Mouse (Mus musculus): ENCODE measurements around the gene Unc45a.
"Not testable (repeated sequence)": the region's sequence is repeated elsewhere in the genome, so short reads cannot be mapped to it uniquely, and the experiment has no call there.

The Unc45a gene

DNA sequence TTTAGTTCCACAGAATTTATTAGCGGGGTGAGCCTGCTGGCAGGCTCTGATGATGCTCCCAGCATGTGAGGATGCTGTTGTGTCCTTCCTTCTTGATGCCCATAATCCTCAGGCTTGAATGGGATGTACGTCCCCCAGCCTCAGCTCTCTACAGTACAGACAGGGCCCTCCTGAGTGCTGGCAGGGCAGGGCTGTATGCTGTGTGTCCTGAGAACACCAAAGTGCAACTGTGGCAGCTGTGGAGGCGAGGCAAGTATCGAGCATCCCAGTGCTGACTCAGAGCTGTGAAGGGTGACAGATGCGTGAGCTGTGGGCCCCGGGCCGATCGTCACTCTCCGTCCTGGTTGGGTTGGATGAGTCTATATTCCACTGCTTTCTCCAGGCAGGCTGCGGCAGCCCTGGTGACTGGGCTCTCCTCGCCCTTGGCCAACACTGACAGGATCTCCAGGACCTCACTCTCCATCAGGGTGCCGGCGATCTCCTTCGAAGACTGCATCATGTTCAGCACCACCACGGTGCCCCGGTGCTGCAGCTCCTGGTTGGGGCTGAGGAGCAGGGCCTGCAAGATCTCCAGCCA is 15.4 kb downstream of the Unc45a start:
- no peak for DNase-seq (ENCODE audit: low read depth, low spot score)

DNA sequence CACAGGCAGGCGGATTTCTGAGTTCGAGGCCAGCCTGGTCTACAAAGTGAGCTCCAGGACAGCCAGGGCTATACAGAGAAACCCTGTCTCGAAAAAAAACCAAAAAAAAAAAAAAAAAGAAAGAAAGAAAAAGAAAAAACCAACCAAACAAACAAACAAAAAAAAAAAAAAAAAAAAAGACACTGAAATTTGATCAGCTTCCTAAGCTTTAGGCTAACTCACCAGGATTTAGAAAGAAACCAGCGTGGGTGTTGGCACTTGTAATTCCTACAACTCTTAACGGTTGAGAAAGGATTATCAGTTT is 16.0 kb downstream of the Unc45a start:
- not testable (repeated sequence) for DNase-seq (ENCODE audit: low read depth, low spot score)

DNA sequence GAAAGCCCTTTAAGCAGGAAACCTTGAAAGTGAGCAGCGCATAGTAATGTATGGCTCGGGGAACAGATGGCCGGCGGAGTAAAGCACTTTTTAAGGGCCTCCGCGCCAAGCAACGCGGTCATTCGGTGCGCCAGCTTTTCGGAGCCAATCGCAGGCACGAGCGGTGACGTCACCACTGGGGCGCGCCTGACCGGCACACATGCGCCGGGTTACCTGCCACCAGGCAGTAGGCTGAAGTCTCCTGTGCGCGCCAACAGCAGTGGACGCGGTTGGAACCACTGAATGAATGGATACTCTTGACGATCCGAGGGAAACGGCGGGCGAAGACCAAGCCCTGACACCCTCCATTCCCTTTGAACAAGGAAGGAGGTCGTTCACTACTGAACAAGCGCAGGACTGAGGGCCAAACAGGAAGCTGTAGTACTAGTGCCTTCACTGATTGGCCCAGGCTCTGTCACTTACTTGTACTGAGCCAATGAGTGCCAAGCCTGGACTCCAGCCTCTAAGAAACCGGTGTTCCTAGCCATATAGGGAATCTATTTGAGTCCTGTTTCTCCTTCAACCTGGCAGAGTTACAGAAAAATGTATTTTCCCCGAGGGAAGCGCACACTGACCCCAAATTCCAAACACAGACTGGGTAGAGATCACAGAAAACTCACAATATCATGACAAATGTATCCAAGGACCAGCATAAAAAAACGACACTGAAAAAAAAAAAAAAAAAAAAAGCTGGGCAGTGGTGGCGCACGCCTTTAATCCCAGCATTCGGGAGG is 16.6 kb downstream of the Unc45a start, which contains the start of gene Rccd1:
TSS of gene Rccd1 (minus strand) at position 412 of the 773 bp plus-strand sequence.
- peak; percentile 96 for DNase-seq (ENCODE audit: low read depth, low spot score)

DNA sequence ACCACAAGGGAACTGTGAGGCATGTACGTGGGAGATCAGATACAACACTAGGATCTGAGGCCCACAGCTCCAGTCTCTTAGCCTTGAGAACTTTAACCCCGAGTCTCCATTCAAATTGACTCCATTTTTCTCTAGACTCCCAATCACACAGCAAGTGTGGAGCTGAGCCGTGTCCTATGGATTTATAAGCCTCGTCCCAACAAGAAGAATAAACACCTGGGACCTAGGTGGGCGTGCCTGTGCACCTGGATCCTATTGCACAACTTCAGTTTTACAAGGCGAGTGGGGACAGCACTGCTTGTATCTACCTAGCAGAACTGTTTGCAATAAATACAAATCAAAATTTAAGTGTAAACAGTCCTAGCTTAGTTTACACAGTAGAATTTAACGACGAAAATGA is 17.5 kb downstream of the Unc45a start:
- DNase-seq (ENCODE audit: low read depth, low spot score), result no peak

DNA sequence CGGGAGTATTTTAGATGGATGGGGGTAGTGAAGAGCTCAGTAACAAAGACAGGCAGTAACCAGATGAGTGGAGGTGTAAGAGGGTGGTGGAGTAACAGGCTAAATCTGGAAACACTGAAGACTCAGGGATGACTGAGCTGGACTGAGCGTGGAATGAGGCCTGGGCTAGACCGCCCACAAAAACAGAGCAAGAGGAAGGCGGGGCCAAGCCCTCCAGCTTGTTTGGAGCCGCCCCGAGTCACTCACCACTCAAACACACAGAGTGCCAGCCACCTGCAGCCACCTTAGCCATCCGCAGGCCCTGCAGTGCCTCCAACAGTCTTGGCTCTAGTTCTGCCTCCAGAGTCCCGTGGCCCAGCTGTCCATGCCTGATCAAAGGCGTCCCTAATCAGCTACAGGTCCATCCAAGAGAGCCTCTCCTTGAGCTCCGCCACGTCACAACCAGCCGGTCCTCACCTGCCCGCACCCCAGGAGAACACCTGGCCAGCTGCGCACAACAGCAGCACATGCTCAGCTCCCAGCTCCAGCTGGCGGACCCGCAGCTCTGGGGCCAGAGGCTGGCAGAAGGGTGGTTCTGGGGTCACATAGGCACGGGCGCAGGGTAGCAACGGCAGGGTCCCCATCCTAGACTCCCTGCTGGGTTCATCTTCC is 20.8 kb downstream of the Unc45a start:
- DNase-seq (ENCODE audit: low read depth, low spot score), result peak; percentile 75

DNA sequence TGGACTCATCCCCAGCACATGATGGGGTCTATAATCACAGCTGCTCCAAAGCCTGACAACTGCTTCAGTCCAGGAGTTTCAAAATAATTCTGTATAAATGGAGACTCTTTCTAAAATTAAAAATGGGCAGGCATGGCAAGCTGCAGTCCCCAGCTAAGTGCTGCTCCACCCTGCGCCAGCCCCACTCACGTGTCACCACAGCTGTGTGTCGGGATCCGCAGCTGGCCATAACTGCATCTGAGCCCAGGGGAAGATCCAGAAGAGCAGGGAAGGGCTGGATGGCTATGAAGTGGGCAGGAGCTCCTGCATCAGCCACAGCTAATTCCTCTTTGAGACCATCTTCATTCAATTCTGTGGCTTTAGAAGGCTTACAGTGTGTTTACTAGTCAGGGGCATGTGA is 22.1 kb downstream of the Unc45a start:
- DNase-seq (ENCODE audit: low read depth, low spot score), result no peak

DNA sequence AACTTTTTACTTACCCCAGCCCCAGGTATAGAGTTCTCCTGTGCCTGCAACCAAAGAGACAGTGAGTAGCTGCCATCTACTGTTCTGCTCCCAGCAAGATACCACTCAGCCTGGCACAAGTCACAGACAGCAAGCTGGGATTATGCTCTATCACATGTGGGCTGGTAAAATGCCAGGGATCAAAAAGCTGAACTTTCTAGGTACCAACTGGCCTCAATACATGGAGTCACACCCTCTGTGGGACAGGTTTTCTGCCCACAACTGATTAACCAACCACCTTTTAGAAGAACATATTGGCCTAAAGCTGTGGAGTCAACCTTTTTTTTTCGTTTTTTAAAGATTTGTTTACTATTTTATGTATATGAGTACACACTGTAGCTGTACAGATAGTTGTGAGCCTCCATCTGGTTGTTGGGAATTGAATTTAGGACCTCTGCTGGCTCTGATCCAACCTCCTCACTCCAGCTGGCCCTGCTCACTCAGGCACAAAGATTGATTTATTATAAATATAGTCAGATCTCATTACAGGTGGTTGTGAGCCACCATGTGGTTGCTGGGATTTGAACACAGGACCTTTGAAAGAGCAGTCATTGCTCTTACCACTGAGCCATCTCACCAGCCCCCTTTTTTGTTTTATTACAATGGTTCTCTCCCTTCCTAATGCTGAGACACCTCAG is 23.2 kb downstream of the Unc45a start:
- DNase-seq (ENCODE audit: low read depth, low spot score), result no peak

DNA sequence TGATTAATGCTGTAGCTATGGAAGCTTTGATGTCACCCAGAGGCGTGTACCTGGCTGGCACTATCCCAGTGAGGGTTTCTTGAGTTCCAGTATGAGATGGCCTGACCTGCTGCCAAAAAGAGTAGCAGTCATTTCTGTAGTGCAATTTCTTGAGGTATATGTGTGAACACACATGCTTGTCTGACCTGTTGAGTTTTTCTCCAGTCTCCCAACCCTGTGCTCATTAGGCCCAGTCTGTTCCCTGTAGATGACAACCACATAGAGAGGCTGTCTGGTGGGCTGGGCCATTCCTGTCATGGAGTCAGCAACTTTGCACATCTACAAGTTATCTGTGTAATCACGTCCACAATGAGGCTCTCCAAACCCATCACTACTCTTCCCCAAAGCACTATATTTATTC is 25.1 kb downstream of the Unc45a start:
- DNase-seq (ENCODE audit: low read depth, low spot score), result no peak

DNA sequence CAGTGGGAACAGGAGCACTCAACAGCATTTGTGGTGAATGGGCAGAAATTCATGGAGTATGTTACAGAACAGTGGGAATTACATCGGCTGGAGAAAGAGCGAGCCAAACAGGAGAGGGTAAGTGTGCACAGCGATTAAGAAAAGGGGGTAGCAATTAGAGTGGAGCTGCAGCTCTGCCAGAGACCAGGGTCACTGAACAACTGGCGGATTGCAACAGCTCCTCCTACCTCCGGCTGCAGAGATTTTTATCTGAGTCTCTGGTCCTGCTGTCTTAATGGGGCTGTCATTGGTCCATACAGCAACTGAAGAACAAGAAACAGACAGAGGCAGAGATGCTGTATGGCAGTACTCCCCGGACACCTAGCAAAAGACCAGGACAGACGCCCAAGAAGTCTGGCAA is 30.0 kb downstream of the Unc45a start:
- no peak for DNase-seq (ENCODE audit: low read depth, low spot score)

DNA sequence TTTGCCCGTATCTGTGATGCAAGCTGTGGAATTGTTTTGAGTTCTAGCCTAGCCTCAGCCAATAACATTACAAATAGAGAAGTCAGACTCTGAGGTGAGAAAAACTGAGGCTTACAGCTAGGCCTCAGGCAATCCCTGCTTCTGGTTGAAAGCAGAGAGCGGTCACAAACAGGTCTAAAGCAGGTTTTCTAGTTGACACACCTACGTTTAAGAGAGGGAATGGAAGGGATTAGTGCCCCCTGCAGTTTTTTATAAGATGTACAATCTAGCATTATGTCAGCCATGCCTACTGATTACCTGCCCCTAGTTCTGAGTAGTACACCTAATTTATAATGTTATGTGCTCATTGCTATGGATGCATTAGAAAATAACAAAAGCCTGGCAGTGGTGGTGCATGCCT is 33.0 kb downstream of the Unc45a start:
- DNase-seq (ENCODE audit: low read depth, low spot score), result peak; percentile 43

DNA sequence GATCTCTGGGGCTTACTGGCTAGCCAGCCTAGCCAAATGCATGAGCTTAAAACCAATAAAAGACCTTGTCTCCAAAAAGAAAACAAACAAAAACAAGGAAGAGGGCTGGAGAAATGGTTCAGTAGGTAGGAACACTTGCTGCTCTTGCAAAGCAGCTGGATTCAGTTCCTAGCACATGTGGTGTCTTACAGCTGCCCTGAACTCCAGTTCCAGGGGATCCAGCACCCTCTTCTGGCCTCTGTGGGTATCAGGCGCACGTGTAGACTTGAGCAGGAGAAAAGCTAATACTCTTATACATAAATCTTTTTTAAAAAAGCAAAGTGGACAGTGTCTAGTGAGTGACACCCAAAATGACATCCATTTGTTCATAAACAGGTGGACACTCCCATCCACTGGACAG is 39.3 kb downstream of the Unc45a start:
- DNase-seq (ENCODE audit: low read depth, low spot score), result peak; percentile 41

DNA sequence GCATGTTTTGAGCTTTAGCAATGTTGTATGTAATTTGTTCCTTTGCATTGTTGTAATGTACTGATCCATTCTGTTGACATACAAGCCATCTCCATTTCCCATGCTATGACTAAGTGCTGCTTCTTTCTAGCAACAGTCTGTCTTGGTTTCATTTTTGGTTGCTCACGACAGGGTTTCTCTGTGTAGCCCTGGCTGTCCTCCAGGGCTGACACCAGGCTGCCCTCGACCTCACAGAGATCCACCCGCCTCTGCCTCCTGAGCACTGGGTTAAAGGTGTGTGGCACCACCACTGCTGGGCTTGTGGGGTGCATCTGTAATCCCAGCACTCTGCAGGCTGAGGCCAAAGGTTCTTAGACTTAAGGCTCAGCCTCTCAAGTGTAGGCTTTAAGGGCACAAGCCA is 41.2 kb downstream of the Unc45a start:
- no peak for DNase-seq (ENCODE audit: low read depth, low spot score)

DNA sequence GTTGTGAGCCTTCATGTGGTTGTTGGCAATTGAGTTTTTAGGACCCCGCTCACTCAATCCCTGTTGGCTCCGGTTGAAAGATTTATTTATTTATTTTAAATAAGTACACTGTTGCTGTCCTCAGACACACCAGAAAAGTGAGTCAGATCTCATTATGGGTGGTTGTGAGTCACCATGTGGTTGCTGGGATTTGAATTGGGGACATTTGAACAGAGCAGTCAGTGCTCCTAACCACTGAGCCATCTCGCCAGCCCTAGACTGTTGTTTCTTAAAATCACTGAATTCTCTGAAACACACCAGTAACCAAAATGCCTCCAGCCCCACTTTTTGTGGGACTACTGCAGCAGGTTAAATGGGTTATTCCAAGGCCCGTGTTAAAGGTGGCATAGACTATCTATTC is 42.1 kb downstream of the Unc45a start:
- DNase-seq (ENCODE audit: low read depth, low spot score), result no peak

DNA sequence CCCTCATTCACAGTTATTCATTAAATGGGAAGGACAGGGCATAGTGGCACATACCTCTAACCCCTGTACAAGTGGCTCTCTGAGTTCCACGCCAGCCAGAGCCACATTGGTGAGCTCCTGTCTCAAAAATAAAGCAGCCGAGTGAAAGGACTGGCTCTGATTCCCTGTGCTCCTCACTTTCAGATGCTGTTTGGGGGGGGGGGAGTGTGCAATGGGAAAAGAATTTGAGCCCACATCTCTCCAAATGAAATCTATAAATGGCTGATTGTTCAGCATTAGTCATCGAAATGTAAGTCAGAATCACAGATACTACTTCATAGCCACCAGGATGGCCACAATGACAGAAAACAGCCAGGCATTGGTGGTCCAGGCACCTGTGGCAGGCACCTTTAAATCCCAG is 43.8 kb downstream of the Unc45a start:
- DNase-seq (ENCODE audit: low read depth, low spot score), result no peak

DNA sequence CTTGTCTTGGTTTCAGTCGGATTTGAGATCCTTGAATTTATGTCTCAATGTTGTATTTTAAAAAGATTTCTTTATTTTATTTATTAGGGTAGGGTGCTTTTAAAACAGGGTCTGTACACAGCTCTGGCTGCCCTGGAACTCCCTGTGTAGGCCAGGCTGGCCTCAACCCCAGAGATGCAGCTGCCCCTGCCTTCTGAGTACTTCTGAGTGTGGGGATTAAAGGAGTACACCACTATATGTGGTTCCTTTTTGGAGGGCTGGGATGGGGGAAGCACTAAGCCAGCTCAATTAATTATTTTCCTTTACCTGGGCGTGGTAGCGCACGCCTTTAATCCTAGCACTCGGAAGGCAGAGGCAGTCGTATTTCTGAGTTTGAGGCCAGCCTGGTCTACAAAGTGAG is 44.3 kb downstream of the Unc45a start:
- no peak for DNase-seq (ENCODE audit: low read depth, low spot score)

DNA sequence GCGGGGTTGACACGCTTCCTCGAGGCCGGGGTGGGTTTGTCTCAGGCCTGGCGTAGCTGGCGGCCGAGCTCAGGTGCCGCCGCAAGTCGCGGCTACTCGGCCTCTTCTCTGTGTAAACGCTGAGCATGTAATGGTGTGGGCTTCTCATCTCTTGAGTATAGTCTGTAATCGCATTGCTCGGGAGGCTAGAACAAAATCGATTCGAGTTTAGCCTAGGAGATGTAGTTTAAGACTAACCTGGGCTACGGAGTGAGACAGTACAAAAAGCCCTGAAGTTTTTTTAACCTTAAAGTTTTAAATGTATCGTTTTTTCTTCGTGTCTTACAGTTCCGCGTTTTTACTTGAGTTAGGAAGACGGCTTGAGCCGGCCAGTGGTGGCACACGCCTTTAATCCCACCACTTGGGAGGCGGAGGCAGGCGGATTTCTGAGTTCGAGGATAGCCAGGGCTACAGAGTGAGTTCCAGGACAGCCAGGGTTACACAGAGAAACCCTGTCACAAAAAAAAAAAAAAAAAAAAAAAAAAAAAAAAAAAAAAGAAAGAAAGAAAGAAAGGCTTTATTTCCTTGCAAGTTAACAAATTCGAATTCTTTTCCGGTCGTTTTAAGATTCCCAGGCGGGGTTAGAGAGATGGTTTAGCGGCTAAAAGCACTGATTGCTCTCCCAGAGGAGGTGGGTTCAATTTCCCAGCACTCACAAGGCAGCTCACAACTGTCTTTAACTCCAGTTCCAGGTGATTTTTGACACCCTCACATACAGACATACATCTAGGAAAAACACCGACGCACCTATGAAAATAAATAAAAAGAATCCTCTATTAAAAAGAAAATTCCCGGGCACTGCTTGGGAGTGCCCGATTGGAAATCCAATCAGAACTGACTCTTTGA is 45.8 kb downstream of the Unc45a start:
- no peak for DNase-seq (ENCODE audit: low read depth, low spot score)

DNA sequence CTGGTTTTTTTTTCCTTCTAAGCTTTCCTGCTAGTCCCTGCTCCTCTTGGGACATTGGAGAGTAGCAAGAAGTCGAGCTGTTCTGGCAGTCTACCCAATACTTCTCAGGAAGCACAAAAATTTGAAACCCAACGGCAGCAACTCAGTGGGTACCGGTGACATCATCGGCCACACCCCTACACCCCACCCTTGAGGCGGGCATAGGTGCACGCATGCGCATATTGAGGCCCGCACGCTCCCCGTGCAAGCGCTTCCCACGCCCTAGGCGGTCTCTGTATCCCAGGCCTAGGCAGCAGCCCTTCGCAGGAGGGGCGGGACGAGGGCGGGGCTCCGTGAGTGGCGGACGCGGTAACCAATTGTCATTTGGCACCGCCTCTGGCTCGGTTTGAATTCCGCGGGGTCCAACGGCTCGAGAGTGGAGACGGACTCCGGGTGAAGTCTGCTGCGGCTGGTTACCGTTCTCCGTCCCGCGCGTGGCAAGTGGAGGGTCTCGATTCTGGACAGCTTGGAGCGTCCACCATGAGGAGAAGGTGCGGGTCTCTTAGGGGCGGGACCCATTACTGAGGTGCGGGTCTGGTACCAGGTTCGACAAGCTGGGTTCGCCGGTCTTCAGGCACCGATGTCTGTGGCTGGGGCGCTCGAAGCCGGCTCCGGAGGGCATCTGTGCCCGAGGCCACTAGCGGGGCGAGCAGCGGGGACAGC is 46.6 kb downstream of the Unc45a start, which contains the start of gene Prc1:
TSS of gene Prc1 (plus strand) at position 389 of the 702 bp plus-strand sequence.
- peak; percentile 98 for DNase-seq (ENCODE audit: low read depth, low spot score)

DNA sequence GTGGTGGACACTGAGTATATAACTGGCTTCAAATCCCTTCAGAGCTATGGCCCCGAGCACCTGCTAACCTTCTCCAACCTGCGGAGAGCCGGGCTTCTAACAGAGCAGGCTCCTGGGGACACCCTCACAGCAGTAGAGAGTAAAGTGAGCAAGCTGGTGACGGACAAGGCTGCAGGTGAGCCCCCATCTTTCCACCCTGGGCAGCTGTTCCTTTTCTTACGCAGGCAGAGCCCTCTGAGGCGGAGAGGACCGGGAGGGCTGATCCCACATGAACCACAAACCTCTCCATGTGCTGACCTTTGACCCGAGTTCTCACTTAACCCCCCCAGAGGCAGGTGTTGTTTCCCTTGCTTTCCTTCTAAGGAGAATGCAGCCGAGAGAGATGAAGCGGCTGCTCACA is 53.1 kb downstream of the Unc45a start:
- no peak for DNase-seq (ENCODE audit: low read depth, low spot score)

DNA sequence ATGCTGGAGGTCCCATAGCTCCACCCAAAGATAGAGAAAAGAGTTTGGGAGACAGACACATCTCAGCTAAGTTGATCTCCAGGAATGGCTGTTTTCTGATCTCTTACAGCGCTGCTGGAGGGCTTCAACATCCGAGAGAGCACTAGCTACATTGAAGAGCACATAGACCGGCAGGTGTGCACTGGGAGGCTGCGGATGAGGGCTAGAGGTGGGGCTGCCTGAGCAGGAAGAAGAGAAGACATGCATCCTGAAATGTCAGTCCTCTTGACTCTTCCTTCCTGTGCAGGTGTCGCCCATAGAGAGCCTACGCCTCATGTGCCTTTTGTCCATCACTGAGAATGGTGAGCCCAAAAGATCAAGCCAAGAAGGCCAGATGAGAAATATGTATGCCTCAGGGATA is 55.1 kb downstream of the Unc45a start:
- DNase-seq (ENCODE audit: low read depth, low spot score), result no peak

DNA sequence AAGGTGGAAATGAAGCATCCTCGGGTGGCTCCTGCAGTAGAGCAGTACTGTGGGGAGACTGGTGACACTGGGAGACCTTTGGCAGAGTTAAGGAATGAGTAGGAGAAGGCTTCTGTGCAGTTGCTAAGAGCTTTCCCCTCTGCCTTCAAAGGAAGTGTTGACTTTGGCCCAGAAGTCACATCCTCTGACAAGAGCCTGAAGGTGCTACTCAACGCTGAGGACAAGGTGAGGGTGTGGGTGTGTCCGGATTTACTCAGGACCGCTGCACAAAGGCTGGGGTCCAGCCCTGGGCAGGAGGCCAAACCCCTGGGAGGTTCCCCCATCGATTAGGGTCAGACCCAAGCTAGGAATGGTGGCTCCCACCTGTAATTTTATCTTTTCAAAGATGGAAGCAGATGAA is 56.4 kb downstream of the Unc45a start:
- no peak for DNase-seq (ENCODE audit: low read depth, low spot score)
